Mouse (Mus musculus): ENCODE data around the gene Gm10840.

GRCm38 (mm10) chr11:106200756-106201155 is 40.1 kb downstream of the Gm10840 start:
- TF ChIP-seq CTCF (conservative IDR thresholded peaks at IDR 0.05; ENCODE audit: insufficient read depth, insufficient read length, low read depth, low read length), result no peak
- no peak for TF ChIP-seq POLR2A (IDR thresholded peaks at IDR 0.05; ENCODE audit: low read depth, low read length)
